Mouse (Mus musculus) megakaryocyte, adult 5-6 weeks (primary cell): ENCODE measurements around the gene Camkv. TPM values are rescaled to one million over a fixed set of nuclear protein-coding genes. Genes with fewer than 3 reads are reported as not detected.

Experiments
- ATAC-seq: 2 replicates; pipeline ENCODE4 v1.8.0; 2016; ENCODE audit warnings: mild to moderate bottlenecking, inconsistent platforms; ENCODE audit not compliant: poor library complexity, severe bottlenecking
- total RNA-seq, 2 experiments: library from RNA; stranded (forward) in 1 of 2; stranded (reverse) in 1 of 2; fragments of 153-499, 151-499 nt in 1 of 2; fragments of 221-1000, 200-1000 nt in 1 of 2; gene quantifications; 2 replicates each; pipeline versions ENCODE4 v1.2.3 to v1.2.4; 2015 to 2017

Camkv gene
- not detected in 2 replicates for total RNA-seq (2015)
- 0.04 TPM in 1 of 2 replicates, not detected in the other for total RNA-seq (2017)

GRCm38 (mm10) chr9:107935374-107935773, at the start of gene Camkv:
Gene Camkv (plus strand): TSS chr9:107935674.
- ATAC-seq, result no peak

GRCm38 (mm10) chr9:107887804-107888266, 47.6 kb upstream of the Camkv start, which contains the start of gene Mon1a:
Gene Mon1a (plus strand): TSS chr9:107888151.
- ATAC-seq, result peak; percentile 99

DNA sequence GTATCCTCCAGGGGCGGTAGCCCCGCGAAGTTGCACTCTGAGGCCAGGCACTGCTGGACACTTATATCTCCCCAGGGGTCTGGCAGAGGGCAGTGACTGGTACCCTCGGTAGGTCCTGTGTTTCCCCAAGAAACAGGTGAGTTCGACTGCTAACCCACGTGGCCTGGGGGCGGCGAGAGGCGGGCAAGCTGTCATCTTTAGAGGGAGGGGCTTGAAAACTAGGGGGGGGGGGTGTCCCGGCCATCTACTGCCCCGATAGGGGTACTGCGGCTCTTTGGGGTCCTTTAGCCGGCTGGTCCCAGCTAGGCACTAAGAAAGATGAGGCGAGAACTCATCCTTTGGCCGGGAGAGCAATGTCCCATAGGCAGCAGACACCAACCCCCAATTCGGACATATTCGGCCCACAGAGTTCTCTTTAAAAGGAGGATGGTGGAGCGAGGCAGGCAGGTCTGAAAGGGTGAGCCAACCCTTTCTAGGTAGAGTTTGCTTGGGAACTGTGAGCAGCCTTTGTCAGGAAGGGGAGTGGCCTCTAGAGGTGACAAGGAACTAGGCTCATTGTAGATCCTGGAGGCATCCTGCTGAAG, 47.1 kb upstream of the Camkv start:
- 0 out of 2 replicates have a peak, but pooled peaks have one; percentile 19 for ATAC-seq

DNA sequence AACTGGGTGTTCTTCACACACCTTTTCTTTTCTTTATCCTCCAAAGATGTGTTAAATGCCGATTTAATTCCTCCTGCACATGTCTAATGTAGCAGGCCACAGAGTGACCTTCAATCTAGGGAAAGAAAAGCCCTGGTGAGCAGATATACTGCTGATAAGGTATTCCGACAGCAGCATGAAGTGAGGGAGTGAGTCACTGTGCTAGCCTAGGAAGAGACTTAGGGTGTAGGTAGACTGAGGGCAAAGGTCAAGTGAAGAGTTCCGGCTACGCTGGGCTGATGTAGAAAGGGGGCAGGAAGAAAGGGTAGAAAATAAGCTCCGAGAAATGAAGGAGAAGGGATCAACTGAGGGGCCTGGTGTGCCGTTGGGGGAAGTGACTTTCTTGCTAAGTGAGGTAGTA, 45.2 kb upstream of the Camkv start:
- no peak for ATAC-seq

- ATAC-seq, result no peak
Observed at GRCm38 (mm10) chr9:107891023-107891422, 44.5 kb upstream of the Camkv start.

GRCm38 (mm10) chr9:107898563-107898962, 36.9 kb upstream of the Camkv start:
- ATAC-seq, result no peak

DNA sequence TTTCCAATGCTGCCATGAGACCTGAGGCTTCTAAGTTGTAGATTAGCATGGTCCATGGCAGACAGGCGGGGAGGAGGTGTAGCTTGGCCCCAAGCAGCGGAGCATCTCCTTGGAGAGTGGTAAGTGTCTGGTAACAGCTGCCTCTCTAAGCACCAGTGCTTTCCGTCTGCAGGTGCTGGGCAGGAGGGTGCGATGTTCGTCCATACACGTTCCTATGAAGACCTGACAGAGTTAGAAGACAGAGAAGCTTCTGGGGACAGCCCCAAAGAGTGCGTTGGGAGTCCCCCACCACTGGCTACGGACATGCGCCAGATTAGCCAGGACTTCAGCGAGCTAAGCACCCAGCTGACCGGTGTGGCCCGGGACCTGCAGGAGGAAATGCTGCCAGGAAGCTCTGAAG, 35.6 kb upstream of the Camkv start:
- ATAC-seq, result no peak

GRCm38 (mm10) chr9:107900840-107901626, 34.4 kb upstream of the Camkv start:
- no peak for ATAC-seq

DNA sequence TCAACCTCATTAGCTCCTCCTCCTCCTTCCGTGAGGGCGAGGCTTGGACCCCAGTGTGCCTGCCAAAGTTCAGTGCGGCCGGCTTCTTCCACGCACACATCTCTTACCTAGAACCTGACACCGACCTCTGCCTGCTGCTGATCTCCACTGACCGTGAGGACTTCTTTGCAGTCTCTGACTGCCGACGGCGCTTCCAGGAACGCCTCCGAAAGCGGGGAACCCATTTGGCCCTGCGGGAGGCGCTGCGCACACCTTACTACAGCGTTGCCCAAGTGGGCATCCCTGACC, 33.9 kb upstream of the Camkv start:
- ATAC-seq, result no peak

DNA sequence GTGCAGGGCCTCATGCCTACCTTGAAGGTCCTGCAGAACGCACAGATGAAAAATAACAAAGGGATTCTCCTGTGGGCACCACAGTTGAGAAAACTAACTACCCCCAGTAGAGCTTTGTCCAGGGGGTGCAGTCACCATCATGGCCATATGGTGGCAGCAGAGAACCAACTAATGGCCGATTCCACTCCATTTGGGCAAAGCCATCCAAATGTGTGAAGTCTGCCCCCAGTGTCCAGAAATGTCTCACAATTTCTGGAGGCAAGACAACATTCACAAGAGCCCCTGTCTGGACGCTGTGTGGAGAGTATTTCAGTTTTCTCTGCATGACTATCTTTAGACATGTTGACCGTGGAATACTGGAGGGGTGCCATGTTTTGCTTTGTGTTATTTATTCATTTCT, 30.7 kb upstream of the Camkv start:
- peak; percentile 90 for ATAC-seq

- no peak for ATAC-seq
Observed at GRCm38 (mm10) chr9:107906252-107906966, 29.1 kb upstream of the Camkv start, which contains the start of gene Mst1r. Gene Mst1r (plus strand): TSS chr9:107906873.

- no peak for ATAC-seq
Observed at GRCm38 (mm10) chr9:107906967-107907800, 28.3 kb upstream of the Camkv start.

DNA sequence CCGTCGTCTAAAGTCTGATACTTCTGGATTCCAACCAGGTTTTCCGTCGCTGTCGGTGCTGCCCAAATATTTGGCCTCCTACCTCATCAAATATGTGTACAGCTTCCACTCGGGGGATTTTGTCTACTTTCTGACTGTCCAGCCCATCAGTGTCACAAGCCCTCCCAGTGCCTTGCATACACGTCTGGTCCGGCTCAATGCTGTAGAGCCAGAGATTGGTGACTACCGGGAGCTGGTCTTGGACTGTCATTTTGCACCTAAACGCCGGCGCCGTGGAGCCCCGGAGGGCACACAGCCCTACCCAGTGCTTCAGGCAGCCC, 27.7 kb upstream of the Camkv start:
- ATAC-seq, result no peak

- ATAC-seq, result peak; percentile 55
Observed at GRCm38 (mm10) chr9:107908410-107909158, 26.9 kb upstream of the Camkv start.

- ATAC-seq, result no peak
Observed at GRCm38 (mm10) chr9:107910025-107910769, 25.3 kb upstream of the Camkv start.

- no peak for ATAC-seq
Observed at GRCm38 (mm10) chr9:107914764-107915420, 20.6 kb upstream of the Camkv start.

- no peak for ATAC-seq
Observed at GRCm38 (mm10) chr9:107917895-107918608, 17.4 kb upstream of the Camkv start.

DNA sequence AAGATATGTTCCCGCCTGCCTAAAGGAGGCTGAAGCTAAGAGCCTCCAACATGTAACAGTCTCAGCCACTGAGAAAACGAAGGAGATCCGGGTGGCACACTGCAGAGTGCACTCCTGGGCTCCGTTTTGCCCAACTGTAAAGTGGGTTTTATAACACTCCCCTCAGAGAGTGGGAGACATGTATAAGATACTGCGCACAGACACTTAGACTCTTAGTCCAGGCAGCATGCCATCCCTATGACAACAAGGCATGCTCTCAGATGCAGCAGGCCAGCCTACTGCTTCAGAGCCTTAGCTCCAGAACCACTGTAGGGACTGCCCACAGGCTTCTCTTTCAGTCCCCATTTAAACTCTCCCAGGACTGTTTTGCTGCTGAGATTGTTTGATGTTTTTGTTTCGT, 16.6 kb upstream of the Camkv start:
- ATAC-seq, result no peak
